Comparison of ENCODE assay signal across 8 mouse cellular contexts in genomic region chr7:25248846-25249313, GRCm38 (mm10). TPM values are rescaled to one million over a fixed set of nuclear protein-coding genes. Genes with fewer than 3 reads are reported as not detected.
A peak's percentile ranks its signal among the peaks of the same experiment; 100 is the strongest.
DNase-seq lines count a peak whose midpoint lies in the region; ATAC-seq and TF ChIP-seq lines count a peak whose summit lies in the region.

No protein-coding gene starts in this region.

- H3K36me3 ChIP-seq in liver, adult 2 months (ENCODE audit: control insufficient read depth, insufficient read depth, low read length) = peaks cover 4% of the 10 kb centered on the region; the same call in 1 of the 2 replicates
- H3K36me3 ChIP-seq in heart, embryonic 16.5 days (ENCODE audit: control insufficient read depth, insufficient read depth) = peaks cover 13% of the 10 kb centered on the region
- H3K36me3 ChIP-seq in liver, embryonic 13.5 days = peaks cover 22% of the 10 kb centered on the region
- H3K36me3 ChIP-seq in stomach, postnatal 0 days (ENCODE audit: control insufficient read depth, insufficient read depth, low read length) = peaks cover 12% of the 10 kb centered on the region

- TF ChIP-seq POLR2A in liver, adult 2 months (IDR thresholded peaks at IDR 0.05; ENCODE audit: extremely low read depth, insufficient read depth, low read length) = no peak

- no peaks in the 10 kb centered on the region for H3K27me3 ChIP-seq in liver, adult 2 months (ENCODE audit: control insufficient read depth, insufficient read depth, low read length)
- H3K27me3 ChIP-seq in heart, embryonic 16.5 days (ENCODE audit: control insufficient read depth, insufficient read depth, low read length) = no peaks in the 10 kb centered on the region
- H3K27me3 ChIP-seq in liver, embryonic 13.5 days = peaks cover 6% of the 10 kb centered on the region
- no peaks in the 10 kb centered on the region for H3K27me3 ChIP-seq in stomach, postnatal 0 days (ENCODE audit: control insufficient read depth, insufficient read depth, low read length)

- peak; percentile 0; the same call in 1 of the 2 replicates for ATAC-seq in heart, embryonic 16.5 days (replicated peaks; ENCODE audit: extremely low read depth, insufficient read depth, low FRiP score)
- peak; percentile 2 for ATAC-seq in liver, embryonic 13.5 days (ENCODE audit: low read depth)
- ATAC-seq in stomach, postnatal 0 days (ENCODE audit: low FRiP score, low TSS enrichment) = peak; percentile 7; the same call in 1 of the 2 replicates

- peak overlapping the region; percentile 90 for H3K4me3 ChIP-seq in liver, adult 2 months (ENCODE audit: insufficient read depth, low read depth, low read length)
- peak overlapping the region; percentile 72 for H3K4me3 ChIP-seq in brown adipose tissue, adult 24 weeks (ENCODE audit: insufficient read depth, low read depth, low read length)
- H3K4me3 ChIP-seq in heart, embryonic 16.5 days (ENCODE audit: low read length) = peak overlapping the region; percentile 100
- H3K4me3 ChIP-seq in liver, embryonic 13.5 days (replicated peaks) = peak overlapping the region; percentile 84
- peak overlapping the region; percentile 92 for H3K4me3 ChIP-seq in stomach, postnatal 0 days (ENCODE audit: low read depth, low read length)

- no peaks in the 10 kb centered on the region for H3K9me3 ChIP-seq in heart, embryonic 16.5 days (replicated peaks; ENCODE audit: control insufficient read depth, low read length)
- no peaks in the 10 kb centered on the region for H3K9me3 ChIP-seq in liver, embryonic 13.5 days (replicated peaks)
- no peaks in the 10 kb centered on the region for H3K9me3 ChIP-seq in stomach, postnatal 0 days (ENCODE audit: control insufficient read depth, low read length)

- no peak for DNase-seq in liver, adult 2 months (ENCODE audit: extremely low read depth, low read depth, low spot score)
- no peak for DNase-seq in liver
- no peak for DNase-seq in liver, embryonic 13.5 days
- DNase-seq in stomach, postnatal 0 days (ENCODE audit: low spot score) = no peak
- DNase-seq in yolk sac, embryonic 10.5 days (ENCODE audit: low spot score) = no peak
- DNase-seq in spleen, adult 18-20 months = no peak

- H3K4me2 ChIP-seq in heart, embryonic 16.5 days (ENCODE audit: low read depth, low read length) = peak overlapping the region; percentile 98
- peak overlapping the region; percentile 99 for H3K4me2 ChIP-seq in liver, embryonic 13.5 days
- peak overlapping the region; percentile 82 for H3K4me2 ChIP-seq in stomach, postnatal 0 days (replicated peaks; ENCODE audit: low read depth)

- H3K27ac ChIP-seq in liver, adult 2 months (replicated peaks; ENCODE audit: insufficient read depth, low read depth, low read length) = peak overlapping the region; percentile 86
- H3K27ac ChIP-seq in brown adipose tissue, adult 24 weeks (replicated peaks; ENCODE audit: low read depth, low read length) = peak overlapping the region; percentile 90
- peak overlapping the region; percentile 99 for H3K27ac ChIP-seq in heart, embryonic 16.5 days (ENCODE audit: low read length)
- peak overlapping the region; percentile 89 for H3K27ac ChIP-seq in liver, embryonic 13.5 days
- H3K27ac ChIP-seq in stomach, postnatal 0 days (replicated peaks) = peak overlapping the region; percentile 98

- peak overlapping the region; percentile 93 for H3K9ac ChIP-seq in liver, adult 2 months (ENCODE audit: low read depth, low read length)
- peak overlapping the region; percentile 99 for H3K9ac ChIP-seq in heart, embryonic 16.5 days (ENCODE audit: low read length)
- peak overlapping the region; percentile 90 for H3K9ac ChIP-seq in liver, embryonic 13.5 days
- peak overlapping the region; percentile 90 for H3K9ac ChIP-seq in stomach, postnatal 0 days (ENCODE audit: low read length)

- H3K4me1 ChIP-seq in liver, adult 2 months (ENCODE audit: control insufficient read depth, insufficient read depth, low read length) = peaks cover 12% of the 10 kb centered on the region
- peaks cover 19% of the 10 kb centered on the region for H3K4me1 ChIP-seq in brown adipose tissue, adult 24 weeks (ENCODE audit: control insufficient read depth, insufficient read depth, insufficient read length, low read length)
- peaks cover 41% of the 10 kb centered on the region for H3K4me1 ChIP-seq in heart, embryonic 16.5 days (ENCODE audit: control insufficient read depth, insufficient read depth, low read length)
- peaks cover 67% of the 10 kb centered on the region for H3K4me1 ChIP-seq in liver, embryonic 13.5 days (replicated peaks)
- peaks cover 2% of the 10 kb centered on the region; the same call in 1 of the 2 replicates for H3K4me1 ChIP-seq in stomach, postnatal 0 days (replicated peaks; ENCODE audit: control insufficient read depth, insufficient read depth)

- 1% methylated on average over 25 of the region's 25 CpGs for WGBS in liver, adult 2 months
- 0% methylated on average over 21 of the region's 25 CpGs for WGBS in heart, embryonic 16.5 days
- 1% methylated on average over 25 of the region's 25 CpGs for WGBS in liver, embryonic 13.5 days (ENCODE audit: insufficient replicate concordance)
- under 1% methylated on average over 25 of the region's 25 CpGs for WGBS in stomach, postnatal 0 days

- H3K79me2 ChIP-seq in liver, adult 2 months (ENCODE audit: control insufficient read depth, insufficient read depth, low read length) = peaks cover 41% of the 10 kb centered on the region; the same call in 1 of the 2 replicates

- no peak for TF ChIP-seq CTCF in liver, adult 2 months (IDR thresholded peaks at IDR 0.05; ENCODE audit: low read depth, low read length)
- TF ChIP-seq CTCF in stomach, postnatal 0 days (IDR thresholded peaks at IDR 0.05; ENCODE audit: low read depth) = no peak

- no peak for TF ChIP-seq EP300 in stomach, postnatal 0 days (optimal IDR thresholded peaks at IDR 0.05)

RNA-seq across cellular contexts. Expression of gene Erf, which starts 1.7 kb away (rescaled TPM):
- total RNA-seq in liver, adult 2 months (2014; rRNA removed) = 7.4 and 8.8 TPM in 2 replicates
- polyA plus RNA-seq in liver, adult 2 months (2012; rRNA removed) = 23.3 and 27.0 TPM in 2 replicates
- 7.1 and 7.4 TPM in 2 replicates for polyA plus RNA-seq in brown adipose tissue, adult 24 weeks (2012; ENCODE audit: insufficient read depth, insufficient read length, missing spikeins)
- polyA plus RNA-seq in heart, embryonic 16.5 days (2015; fragmentation: Nextera tagmentation; extraction: Ambion mirVana) = 8.5 and 11.2 TPM in 2 replicates
- polyA plus RNA-seq in liver, embryonic 13.5 days (2015; fragmentation: Nextera tagmentation; extraction: Ambion mirVana) = 4.3 TPM in 2 replicates
- polyA plus RNA-seq in stomach, postnatal 0 days (2015; fragmentation: Nextera tagmentation; extraction: Ambion mirVana) = 8.1 and 8.8 TPM in 2 replicates

RNA-seq across cellular contexts. Expression of gene Gsk3a, which starts 11.2 kb away (rescaled TPM):
- 9.1 and 11.4 TPM in 2 replicates for total RNA-seq in liver, adult 2 months (2014; rRNA removed)
- 69.3 and 74.5 TPM in 2 replicates for polyA plus RNA-seq in liver, adult 2 months (2012; rRNA removed)
- 85.4 and 96.9 TPM in 2 replicates for polyA plus RNA-seq in brown adipose tissue, adult 24 weeks (2012; ENCODE audit: insufficient read depth, insufficient read length, missing spikeins)
- polyA plus RNA-seq in heart, embryonic 16.5 days (2015; fragmentation: Nextera tagmentation; extraction: Ambion mirVana) = 6.7 and 6.8 TPM in 2 replicates
- polyA plus RNA-seq in liver, embryonic 13.5 days (2015; fragmentation: Nextera tagmentation; extraction: Ambion mirVana) = 6.2 and 6.3 TPM in 2 replicates
- 5.1 and 5.3 TPM in 2 replicates for polyA plus RNA-seq in stomach, postnatal 0 days (2015; fragmentation: Nextera tagmentation; extraction: Ambion mirVana)

RNA-seq across cellular contexts. Expression of gene Cic, which starts 18.6 kb away (rescaled TPM):
- total RNA-seq in liver, adult 2 months (2014; rRNA removed) = 5.3 and 8.3 TPM in 2 replicates
- polyA plus RNA-seq in liver, adult 2 months (2012; rRNA removed) = 18.3 and 23.3 TPM in 2 replicates
- 25.2 and 31.3 TPM in 2 replicates for polyA plus RNA-seq in brown adipose tissue, adult 24 weeks (2012; ENCODE audit: insufficient read depth, insufficient read length, missing spikeins)
- polyA plus RNA-seq in heart, embryonic 16.5 days (2015; fragmentation: Nextera tagmentation; extraction: Ambion mirVana) = 22.7 and 24.7 TPM in 2 replicates
- polyA plus RNA-seq in liver, embryonic 13.5 days (2015; fragmentation: Nextera tagmentation; extraction: Ambion mirVana) = 9.7 and 10.4 TPM in 2 replicates
- 15.0 and 15.9 TPM in 2 replicates for polyA plus RNA-seq in stomach, postnatal 0 days (2015; fragmentation: Nextera tagmentation; extraction: Ambion mirVana)

RNA-seq across cellular contexts. Expression of gene Zfp526, which starts 27.7 kb away (rescaled TPM):
- 2.2 and 2.6 TPM in 2 replicates for total RNA-seq in liver, adult 2 months (2014; rRNA removed)
- 3.4 and 4.7 TPM in 2 replicates for polyA plus RNA-seq in liver, adult 2 months (2012; rRNA removed)
- 1.9 and 2.6 TPM in 2 replicates for polyA plus RNA-seq in brown adipose tissue, adult 24 weeks (2012; ENCODE audit: insufficient read depth, insufficient read length, missing spikeins)
- 2.2 and 2.3 TPM in 2 replicates for polyA plus RNA-seq in heart, embryonic 16.5 days (2015; fragmentation: Nextera tagmentation; extraction: Ambion mirVana)
- 2.0 and 2.1 TPM in 2 replicates for polyA plus RNA-seq in liver, embryonic 13.5 days (2015; fragmentation: Nextera tagmentation; extraction: Ambion mirVana)
- polyA plus RNA-seq in stomach, postnatal 0 days (2015; fragmentation: Nextera tagmentation; extraction: Ambion mirVana) = 1.1 and 1.2 TPM in 2 replicates

RNA-seq across cellular contexts. Expression of gene Dedd2, which starts 28.5 kb away (rescaled TPM):
- total RNA-seq in liver, adult 2 months (2014; rRNA removed) = 20.2 and 24.6 TPM in 2 replicates
- 27.9 and 35.4 TPM in 2 replicates for polyA plus RNA-seq in liver, adult 2 months (2012; rRNA removed)
- polyA plus RNA-seq in brown adipose tissue, adult 24 weeks (2012; ENCODE audit: insufficient read depth, insufficient read length, missing spikeins) = 6.1 and 10.0 TPM in 2 replicates
- polyA plus RNA-seq in heart, embryonic 16.5 days (2015; fragmentation: Nextera tagmentation; extraction: Ambion mirVana) = 8.3 and 8.6 TPM in 2 replicates
- 27.0 and 27.6 TPM in 2 replicates for polyA plus RNA-seq in liver, embryonic 13.5 days (2015; fragmentation: Nextera tagmentation; extraction: Ambion mirVana)
- polyA plus RNA-seq in stomach, postnatal 0 days (2015; fragmentation: Nextera tagmentation; extraction: Ambion mirVana) = 20.0 and 20.2 TPM in 2 replicates
